Mouse (Mus musculus) intestine, embryonic 16.5 days (tissue): ENCODE measurements around the gene Uimc1. TPM values are rescaled to one million over a fixed set of nuclear protein-coding genes. Genes with fewer than 3 reads are reported as not detected.

Source experiments
- ATAC-seq: fragments of 200-750 bp; cut with Nextera tagmentation; 2 replicates; pipeline ENCODE4 v1.8.0; 2017; ENCODE audit warnings: moderate TSS enrichment, moderate library complexity
- H3K27ac ChIP-seq: fragments of 300-500 bp; sonication (generic); 2 replicates; pipeline ENCODE4 v1.5.1; 2014; ENCODE audit warnings: mild to moderate bottlenecking, low read length
- H3K27me3 ChIP-seq: fragments of 300-500 bp; sonication (generic); replicated peaks from 2 replicates; pipeline ENCODE4 v1.6.1; 2014; ENCODE audit warnings: low read length, control low read depth, mixed read lengths; ENCODE audit not compliant: control insufficient read depth, insufficient read depth
- H3K36me3 ChIP-seq: fragments of 300-500 bp; sonication (generic); 2 replicates; pipeline ENCODE4 v1.6.1; 2014; ENCODE audit warnings: low read length, control low read depth; ENCODE audit not compliant: control insufficient read depth, insufficient read depth
- H3K4me1 ChIP-seq: fragments of 300-500 bp; sonication (generic); 2 replicates; pipeline ENCODE4 v1.6.1; 2014; ENCODE audit warnings: low read length, control low read depth, mixed read lengths; ENCODE audit not compliant: control insufficient read depth, insufficient read depth
- H3K4me2 ChIP-seq: fragments of 300-500 bp; sonication (generic); 2 replicates; pipeline ENCODE4 v1.6.1; 2014; ENCODE audit warnings: low read depth, low read length, control low read depth
- H3K4me3 ChIP-seq: fragments of 300-500 bp; sonication (generic); 2 replicates; pipeline ENCODE4 v1.5.1; 2014; ENCODE audit warnings: mild to moderate bottlenecking, low read length
- H3K9ac ChIP-seq: fragments of 300-500 bp; sonication (generic); 2 replicates; pipeline ENCODE4 v1.6.1; 2014; ENCODE audit warnings: low read depth, low read length
- H3K9me3 ChIP-seq: fragments of 300-500 bp; sonication (generic); 2 replicates; pipeline ENCODE4 v1.6.1; 2016; ENCODE audit warnings: low read length, control low read depth; ENCODE audit not compliant: control insufficient read depth
- WGBS: fragments of 180-500 bp; shearing (Covaris S2); extraction: QIAGEN DNeasy Blood & Tissue Kit; methylation state at CpG from one replicate; pipeline ENCODE4 v1.1.7; 2014; 5-methylcytosine and 5-hydroxymethylcytosine counted together
- polyA plus RNA-seq: library from polyadenylated mRNA; unstranded; fragments of >200 nt; fragmentation: Nextera tagmentation; extraction: Ambion mirVana; gene quantifications from 2 replicates; pipeline ENCODE4 v1.2.1, GENCODE M21; 2015

The Uimc1 gene
- 19.2 and 20.8 TPM in 2 replicates for polyA plus RNA-seq

DNA sequence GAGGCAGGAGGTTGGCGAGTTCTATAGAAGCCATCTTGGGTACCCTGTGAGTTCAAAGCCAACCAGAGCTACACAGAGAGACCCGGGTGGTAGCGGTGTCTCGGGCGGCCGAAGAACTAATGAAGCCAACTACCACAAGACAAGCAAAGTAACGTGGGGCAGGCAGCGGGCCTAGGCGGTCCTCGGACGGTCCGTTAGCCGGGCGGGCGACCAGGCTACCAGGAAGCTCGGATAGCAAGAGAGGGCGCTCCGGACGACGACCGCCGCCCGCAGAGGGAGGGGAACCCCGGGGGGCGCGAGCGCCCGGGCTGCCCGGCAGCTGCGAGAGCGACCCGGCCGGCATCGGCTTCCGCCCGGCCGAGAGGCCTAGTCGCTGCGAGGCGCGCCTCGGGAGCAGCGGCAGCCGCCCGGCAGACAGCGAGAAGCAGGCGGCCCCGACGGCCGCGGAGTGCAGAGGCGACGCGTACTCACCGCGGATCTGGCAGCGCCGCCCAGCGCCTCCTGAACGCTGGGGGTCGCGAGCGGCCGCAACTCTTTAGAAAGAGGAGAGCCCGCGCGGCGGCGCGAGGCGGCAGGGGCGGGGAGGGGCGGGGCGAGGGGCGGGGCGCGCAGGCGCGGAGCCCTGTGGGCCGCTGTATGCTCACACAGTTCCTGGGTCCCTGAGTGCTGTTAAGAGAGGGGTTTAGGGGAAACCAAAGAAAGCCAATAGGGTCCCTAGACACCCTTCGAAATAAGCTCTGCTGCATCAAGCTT, at the start of gene Uimc1:
Gene Uimc1 (minus strand): TSS at position 575 of the 753 bp plus-strand sequence.
- no peaks in the 10 kb centered on the region for H3K27me3 ChIP-seq
- ATAC-seq = peak; percentile 94
- peak within 1 kb of the TSS; percentile 95 for H3K9ac ChIP-seq
- no peaks in the 10 kb centered on the region for H3K9me3 ChIP-seq
- no peaks in the 10 kb centered on the region for H3K36me3 ChIP-seq
- H3K4me3 ChIP-seq = peak within 1 kb of the TSS; percentile 92
- H3K4me2 ChIP-seq = peak within 1 kb of the TSS; percentile 69
- WGBS = under 1% methylated on average over 69 of the region's 81 CpGs
- peak within 1 kb of the TSS; percentile 93 for H3K27ac ChIP-seq
- H3K4me1 ChIP-seq = peaks cover 7% of the 10 kb centered on the region; the same call in 1 of the 2 replicates

- Histone ChIP-seq H3K4me1 (peaks cover 5% of the 10 kb centered on the region; the same call in 1 of the 2 replicates), H3K4me2 (no peak overlapping the region), H3K27ac (no peak overlapping the region), H3K4me3 (no peak overlapping the region), H3K36me3 (no peaks in the 10 kb centered on the region), H3K27me3 (no peaks in the 10 kb centered on the region), H3K9me3 (no peaks in the 10 kb centered on the region), H3K9ac (no peak overlapping the region)
- no peak for ATAC-seq
- WGBS = 73% methylated on average over 2 of the region's 2 CpGs
Measured at GRCm38 (mm10) chr13:55140271-55140670, 40.2 kb upstream of the Uimc1 start.

DNA sequence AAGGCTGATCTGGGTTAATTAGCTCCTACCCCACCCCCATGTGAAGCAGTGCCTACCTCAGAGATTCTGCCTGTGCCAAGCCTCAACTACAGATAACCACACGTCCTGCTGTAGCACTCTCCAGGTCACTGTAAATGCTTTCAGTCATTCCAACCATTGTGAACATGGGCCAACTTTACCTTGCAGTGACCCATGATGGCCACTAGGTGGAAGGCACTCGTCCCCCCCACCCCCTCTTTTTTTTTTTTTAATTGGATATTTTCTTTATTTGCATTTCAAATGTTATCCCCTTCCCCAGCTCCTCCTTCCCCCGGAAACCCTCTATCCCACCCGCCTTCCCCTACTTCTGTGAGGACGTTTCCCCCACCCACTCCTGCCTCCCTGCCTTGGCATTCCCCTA, 35.3 kb upstream of the Uimc1 start:
- H3K9ac ChIP-seq = no peak overlapping the region
- no peak overlapping the region for H3K4me3 ChIP-seq
- WGBS = 11% methylated on average over 5 of the region's 5 CpGs
- no peak for ATAC-seq
- H3K9me3 ChIP-seq = no peaks in the 10 kb centered on the region
- H3K4me1 ChIP-seq = peaks cover 5% of the 10 kb centered on the region; the same call in 1 of the 2 replicates
- H3K27me3 ChIP-seq = no peaks in the 10 kb centered on the region
- peaks cover 7% of the 10 kb centered on the region for H3K36me3 ChIP-seq
- no peak overlapping the region for H3K4me2 ChIP-seq
- no peak overlapping the region for H3K27ac ChIP-seq

GRCm38 (mm10) chr13:55133448-55133847, 33.3 kb upstream of the Uimc1 start, which contains the start of gene Gm17617:
Gene Gm17617 (minus strand): TSS chr13:55133548.
- WGBS = 94% methylated on average over 2 of the region's 2 CpGs
- Histone ChIP-seq H3K27ac (no peak within 1 kb of the TSS), H3K4me2 (no peak within 1 kb of the TSS), H3K9ac (no peak within 1 kb of the TSS), H3K4me1 (peaks cover 5% of the 10 kb centered on the region; the same call in 1 of the 2 replicates), H3K4me3 (no peak within 1 kb of the TSS), H3K36me3 (peaks cover 7% of the 10 kb centered on the region), H3K27me3 (no peaks in the 10 kb centered on the region), H3K9me3 (no peaks in the 10 kb centered on the region)
- ATAC-seq = no peak

GRCm38 (mm10) chr13:55124903-55125302, 24.8 kb upstream of the Uimc1 start:
- WGBS = 95% methylated on average over 6 of the region's 6 CpGs
- no peaks in the 10 kb centered on the region for H3K4me1 ChIP-seq
- no peaks in the 10 kb centered on the region for H3K9me3 ChIP-seq
- no peak overlapping the region for H3K9ac ChIP-seq
- ATAC-seq = no peak
- no peak overlapping the region for H3K4me2 ChIP-seq
- peaks cover 8% of the 10 kb centered on the region; the same call in 1 of the 2 replicates for H3K36me3 ChIP-seq
- H3K4me3 ChIP-seq = no peak overlapping the region
- no peaks in the 10 kb centered on the region for H3K27me3 ChIP-seq
- no peak overlapping the region for H3K27ac ChIP-seq

GRCm38 (mm10) chr13:55114375-55114774, 14.3 kb upstream of the Uimc1 start:
- H3K36me3 ChIP-seq = peaks cover 9% of the 10 kb centered on the region
- no peaks in the 10 kb centered on the region for H3K27me3 ChIP-seq
- no peak overlapping the region for H3K9ac ChIP-seq
- WGBS = 77% methylated on average over 6 of the region's 6 CpGs
- no peak for ATAC-seq
- H3K4me3 ChIP-seq = no peak overlapping the region
- H3K4me2 ChIP-seq = no peak overlapping the region
- H3K9me3 ChIP-seq = no peaks in the 10 kb centered on the region
- no peaks in the 10 kb centered on the region for H3K4me1 ChIP-seq
- no peak overlapping the region for H3K27ac ChIP-seq

DNA sequence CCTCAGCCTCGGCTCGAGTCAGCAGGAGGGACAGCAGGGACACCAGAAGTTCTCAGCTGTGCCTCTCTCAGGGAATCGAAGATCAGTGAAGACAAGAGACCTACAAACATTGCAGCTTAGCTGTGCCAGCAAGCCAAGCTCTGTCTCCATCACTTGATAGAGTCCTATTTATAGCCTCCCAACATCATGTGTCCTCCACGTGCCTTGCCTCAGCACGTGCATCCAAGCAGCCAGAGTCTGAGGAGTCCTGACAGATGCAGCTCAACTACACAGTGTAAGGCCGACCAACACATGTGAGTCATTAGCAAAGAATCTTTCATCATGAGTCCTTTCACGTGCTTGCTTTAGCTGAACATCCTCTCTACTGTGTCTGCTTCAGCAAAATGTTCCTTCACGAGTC, 7.6 kb upstream of the Uimc1 start:
- no peaks in the 10 kb centered on the region for H3K27me3 ChIP-seq
- WGBS = 86% methylated on average over 8 of the region's 8 CpGs
- H3K9me3 ChIP-seq = no peaks in the 10 kb centered on the region

DNA sequence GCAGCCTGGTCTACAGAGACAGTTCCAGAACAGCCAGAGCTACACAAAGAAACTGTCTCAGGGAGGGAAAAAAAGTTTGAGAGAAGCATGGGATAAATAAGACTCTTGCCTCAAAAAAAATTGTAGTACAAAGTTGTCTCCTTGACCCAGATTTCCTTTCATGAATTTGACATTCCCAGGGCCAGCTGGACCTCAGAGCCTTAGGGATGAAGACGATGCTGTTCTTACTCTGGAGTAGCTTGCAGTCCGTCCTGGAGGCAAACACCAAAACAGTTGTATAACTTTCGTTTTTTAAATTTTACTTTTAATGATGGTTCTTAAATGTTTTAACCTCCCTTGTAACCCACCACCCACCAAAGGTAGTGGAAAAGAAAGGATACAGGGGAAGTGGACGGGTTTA, 7.0 kb upstream of the Uimc1 start:
- no peak overlapping the region for H3K4me2 ChIP-seq
- 88% methylated on average over 4 of the region's 4 CpGs for WGBS
- H3K27ac ChIP-seq = no peak overlapping the region
- ATAC-seq = no peak
- H3K9ac ChIP-seq = no peak overlapping the region
- H3K27me3 ChIP-seq = no peaks in the 10 kb centered on the region
- peaks cover 6% of the 10 kb centered on the region; the same call in 1 of the 2 replicates for H3K36me3 ChIP-seq
- H3K4me3 ChIP-seq = no peak overlapping the region
- H3K9me3 ChIP-seq = no peaks in the 10 kb centered on the region
- peaks cover 6% of the 10 kb centered on the region for H3K4me1 ChIP-seq

More for the DNA sequence above, 7.6 kb upstream of the Uimc1 start:
- H3K4me1 ChIP-seq = peaks cover 6% of the 10 kb centered on the region
- no peak overlapping the region for H3K4me3 ChIP-seq
- H3K36me3 ChIP-seq = peaks cover 6% of the 10 kb centered on the region; the same call in 1 of the 2 replicates
- no peak overlapping the region for H3K4me2 ChIP-seq
- no peak overlapping the region for H3K27ac ChIP-seq
- H3K9ac ChIP-seq = no peak overlapping the region
- no peak for ATAC-seq

- ATAC-seq = no peak
- WGBS = 18% methylated on average over 8 of the region's 8 CpGs
- Histone ChIP-seq H3K4me3 (peak overlapping the region; percentile 90), H3K4me2 (peak overlapping the region; percentile 86), H3K4me1 (peaks cover 6% of the 10 kb centered on the region), H3K9me3 (no peaks in the 10 kb centered on the region), H3K27ac (peak overlapping the region; percentile 87; the same call in 1 of the 2 replicates), H3K9ac (peak overlapping the region; percentile 92), H3K36me3 (peaks cover 6% of the 10 kb centered on the region; the same call in 1 of the 2 replicates), H3K27me3 (no peaks in the 10 kb centered on the region)
Measured at GRCm38 (mm10) chr13:55105953-55106691, 6.0 kb upstream of the Uimc1 start.
